Mouse (Mus musculus) lung, embryonic 14.5 days (tissue): ENCODE measurements around the gene Pofut1. TPM values are rescaled to one million over a fixed set of nuclear protein-coding genes. Genes with fewer than 3 reads are reported as not detected.

Source experiments
- ATAC-seq: fragments of 200-750 bp; cut with Nextera tagmentation; 2 replicates; pipeline ENCODE4 v1.8.0; 2017; ENCODE audit warnings: mild to moderate bottlenecking, moderate TSS enrichment, moderate library complexity; ENCODE audit not compliant: insufficient read depth
- DNase-seq: peaks from one replicate; pipeline ENCODE4 v3.0.0-alpha.2; 2015
- H3K27ac ChIP-seq: fragments of 300-500 bp; sonication (generic); 2 replicates; pipeline ENCODE4 v1.5.1; 2014; ENCODE audit warnings: low read depth, mild to moderate bottlenecking, moderate library complexity
- H3K27me3 ChIP-seq: fragments of 300-500 bp; sonication (generic); 2 replicates; pipeline ENCODE4 v1.6.1; 2014; ENCODE audit warnings: low read length, control low read depth; ENCODE audit not compliant: insufficient read depth
- H3K36me3 ChIP-seq: fragments of 300-500 bp; sonication (generic); 2 replicates; pipeline ENCODE4 v1.6.1; 2014; ENCODE audit warnings: control low read depth; ENCODE audit not compliant: insufficient read depth
- H3K4me1 ChIP-seq: fragments of 300-500 bp; sonication (generic); 2 replicates; pipeline ENCODE4 v1.6.1; 2014; ENCODE audit warnings: antibody characterized with exemption, control low read depth; ENCODE audit not compliant: insufficient read depth
- H3K4me2 ChIP-seq: fragments of 300-500 bp; sonication (generic); 2 replicates; pipeline ENCODE4 v1.6.1; 2014; ENCODE audit warnings: mild to moderate bottlenecking
- H3K4me3 ChIP-seq: fragments of 300-500 bp; sonication (generic); 2 replicates; pipeline ENCODE4 v1.5.1; 2014; ENCODE audit warnings: low read depth, low read length
- H3K9ac ChIP-seq: fragments of 300-500 bp; sonication (generic); 2 replicates; pipeline ENCODE4 v1.6.1; 2014
- H3K9me3 ChIP-seq: fragments of 300-500 bp; sonication (generic); 2 replicates; pipeline ENCODE4 v1.6.1; 2016; ENCODE audit warnings: low read depth, low read length, control low read depth
- CTCF ChIP-seq: IDR thresholded peaks from 2 replicates; pipeline ENCODE4 v1.5.1; 2016; ENCODE audit warnings: antibody characterized with exemption, low read depth
- WGBS: fragments of 180-500 bp; shearing (Covaris S2); extraction: QIAGEN DNeasy Blood & Tissue Kit; methylation state at CpG from one replicate; pipeline ENCODE4 v1.1.7; 2014; 5-methylcytosine and 5-hydroxymethylcytosine counted together
- polyA plus RNA-seq: library from polyadenylated mRNA; unstranded; fragments of >200 nt; fragmentation: Nextera tagmentation; extraction: Ambion mirVana; gene quantifications from 2 replicates; pipeline ENCODE4 v1.2.1, GENCODE M21; 2014

Pofut1 gene
- polyA plus RNA-seq: 8.5 and 8.7 TPM in 2 replicates

- peaks cover 10% of the 10 kb centered on the region; the same call in 1 of the 2 replicates for H3K4me1 ChIP-seq
- no peaks in the 10 kb centered on the region for H3K9me3 ChIP-seq
- no peaks in the 10 kb centered on the region for H3K27me3 ChIP-seq
- ATAC-seq (peak; percentile 97), DNase-seq (peak; percentile 96)
- peak within 1 kb of the TSS; percentile 96 for H3K27ac ChIP-seq
- peaks cover 24% of the 10 kb centered on the region for H3K36me3 ChIP-seq
- H3K4me2 ChIP-seq: peak within 1 kb of the TSS; percentile 92
- WGBS: under 1% methylated on average over 59 of the region's 72 CpGs
- peak; percentile 30 for TF ChIP-seq CTCF
- H3K4me3 ChIP-seq: peak within 1 kb of the TSS; percentile 99
- H3K9ac ChIP-seq: peak within 1 kb of the TSS; percentile 99
Observed at GRCm38 (mm10) chr2:153241250-153242014, at the start of gene Pofut1, which contains the start of gene Plagl2. Pofut1 (plus strand) TSS chr2:153241533. Plagl2 (minus strand) TSS chr2:153241426.

GRCm38 (mm10) chr2:153194255-153194654 lies 47.1 kb upstream of the Pofut1 start:
- DNase-seq (no peak), ATAC-seq (no peak)
- no peaks in the 10 kb centered on the region for H3K27me3 ChIP-seq
- no peak overlapping the region for H3K4me3 ChIP-seq
- TF ChIP-seq CTCF: no peak
- no peaks in the 10 kb centered on the region for H3K9me3 ChIP-seq
- H3K4me1 ChIP-seq: no peaks in the 10 kb centered on the region
- 94% methylated on average over 3 of the region's 3 CpGs for WGBS
- H3K27ac ChIP-seq: no peak overlapping the region
- no peak overlapping the region for H3K9ac ChIP-seq
- peaks cover 90% of the 10 kb centered on the region for H3K36me3 ChIP-seq
- H3K4me2 ChIP-seq: no peak overlapping the region

GRCm38 (mm10) chr2:153198485-153198884 lies 42.8 kb upstream of the Pofut1 start:
- H3K36me3 ChIP-seq: peaks cover 84% of the 10 kb centered on the region
- H3K27ac ChIP-seq: no peak overlapping the region
- no peaks in the 10 kb centered on the region for H3K4me1 ChIP-seq
- H3K4me3 ChIP-seq: no peak overlapping the region
- H3K27me3 ChIP-seq: no peaks in the 10 kb centered on the region
- WGBS: 72% methylated on average over 5 of the region's 5 CpGs
- DNase-seq (no peak), ATAC-seq (no peak)
- TF ChIP-seq CTCF: no peak
- no peaks in the 10 kb centered on the region for H3K9me3 ChIP-seq
- no peak overlapping the region for H3K4me2 ChIP-seq
- no peak overlapping the region for H3K9ac ChIP-seq

- DNase-seq: no peak
- Histone ChIP-seq H3K9me3 (no peaks in the 10 kb centered on the region), H3K36me3 (peaks cover 84% of the 10 kb centered on the region), H3K27me3 (no peaks in the 10 kb centered on the region), H3K4me3 (no peak overlapping the region), H3K4me2 (no peak overlapping the region), H3K4me1 (no peaks in the 10 kb centered on the region), H3K27ac (no peak overlapping the region), H3K9ac (no peak overlapping the region)
- TF ChIP-seq CTCF: no peak
- no peak for ATAC-seq
- WGBS: 82% methylated on average over 2 of the region's 2 CpGs
Observed at GRCm38 (mm10) chr2:153199114-153199513, 42.2 kb upstream of the Pofut1 start.

GRCm38 (mm10) chr2:153202766-153203165 lies 38.6 kb upstream of the Pofut1 start:
- ATAC-seq: no peak

GRCm38 (mm10) chr2:153208149-153208548 lies 33.2 kb upstream of the Pofut1 start:
- H3K27ac ChIP-seq: no peak overlapping the region
- no peak overlapping the region for H3K4me3 ChIP-seq
- DNase-seq (no peak), ATAC-seq (no peak)
- no peak for TF ChIP-seq CTCF
- H3K27me3 ChIP-seq: no peaks in the 10 kb centered on the region
- 95% methylated on average over 2 of the region's 2 CpGs for WGBS
- no peak overlapping the region for H3K9ac ChIP-seq
- H3K9me3 ChIP-seq: no peaks in the 10 kb centered on the region
- no peak overlapping the region for H3K4me2 ChIP-seq
- peaks cover 66% of the 10 kb centered on the region for H3K36me3 ChIP-seq
- no peaks in the 10 kb centered on the region for H3K4me1 ChIP-seq

More at GRCm38 (mm10) chr2:153202766-153203165, 38.6 kb upstream of the Pofut1 start:
- DNase-seq: no peak
- H3K4me1 ChIP-seq: no peaks in the 10 kb centered on the region
- H3K27me3 ChIP-seq: no peaks in the 10 kb centered on the region
- 68% methylated on average over 1 of the region's 1 CpGs for WGBS
- H3K4me3 ChIP-seq: no peak overlapping the region
- no peak for TF ChIP-seq CTCF
- no peak overlapping the region for H3K9ac ChIP-seq
- H3K36me3 ChIP-seq: peaks cover 90% of the 10 kb centered on the region
- H3K27ac ChIP-seq: no peak overlapping the region
- no peak overlapping the region for H3K4me2 ChIP-seq
- H3K9me3 ChIP-seq: no peaks in the 10 kb centered on the region

- Histone ChIP-seq H3K9ac (no peak overlapping the region), H3K4me3 (no peak overlapping the region), H3K4me2 (no peak overlapping the region), H3K27ac (no peak overlapping the region), H3K9me3 (no peaks in the 10 kb centered on the region), H3K36me3 (peaks cover 55% of the 10 kb centered on the region), H3K27me3 (no peaks in the 10 kb centered on the region), H3K4me1 (no peaks in the 10 kb centered on the region)
- DNase-seq (no peak), ATAC-seq (no peak)
- 91% methylated on average over 5 of the region's 5 CpGs for WGBS
- TF ChIP-seq CTCF: no peak
Observed at GRCm38 (mm10) chr2:153209286-153209685, 32.0 kb upstream of the Pofut1 start.
